Mouse (Mus musculus) erythroblast, embryonic 14.5 days (primary cell): ENCODE measurements around the gene Tifa.

ENCODE experiments used
- GATA1 ChIP-seq: IDR thresholded peaks from 2 replicates; pipeline ENCODE4 v1.6.1; 2012; ENCODE audit warnings: low read length, inconsistent platforms, mixed read lengths
- TAL1 ChIP-seq: IDR thresholded peaks from 3 replicates; pipeline ENCODE4 v1.6.1; 2012; ENCODE audit warnings: low read length, inconsistent platforms, mixed read lengths

DNA sequence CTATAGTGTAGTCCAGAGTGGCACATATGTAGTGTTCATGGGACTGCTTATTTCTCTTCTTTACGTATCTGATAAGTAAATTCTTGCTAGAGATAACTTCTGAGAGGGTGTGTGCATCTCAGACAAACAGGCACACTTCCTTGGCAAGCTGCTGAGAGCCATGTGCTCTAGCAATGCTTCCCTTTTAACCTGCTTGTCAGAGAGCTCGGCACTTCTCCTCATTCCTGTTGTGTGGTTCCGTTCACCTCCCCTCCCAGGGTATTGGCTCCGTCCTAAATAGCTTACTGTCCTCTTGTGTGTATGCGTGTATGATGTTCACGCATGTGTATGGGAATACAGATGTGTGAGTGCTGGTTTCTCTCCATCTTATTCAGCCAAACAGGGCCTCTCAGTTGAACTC lies 33.1 kb upstream of the Tifa start:
- TF ChIP-seq GATA1 (no peak), TAL1 (no peak)
